Mouse (Mus musculus) ES-E14 (cell line): Measurements from ENCODE around the gene Fbxo21. TPM values are rescaled to one million over a fixed set of nuclear protein-coding genes. Genes with fewer than 3 reads are reported as not detected.

Experiments
- DNase-seq: peaks from one replicate; pipeline ENCODE4 v3.0.0-alpha.2; 2013; ENCODE audit warnings: low read depth, low spot score
- H3K27ac ChIP-seq: 2 replicates; pipeline ENCODE4 v1.5.1; 2012; ENCODE audit warnings: low read depth, mild to moderate bottlenecking, low read length, moderate library complexity, mixed read lengths; ENCODE audit not compliant: poor library complexity, insufficient read depth, severe bottlenecking
- H3K36me3 ChIP-seq: 2 replicates; pipeline ENCODE4 v1.6.1; 2012; ENCODE audit warnings: mild to moderate bottlenecking, low read length, moderate library complexity, mixed read lengths; ENCODE audit not compliant: control insufficient read depth, poor library complexity, insufficient read depth, severe bottlenecking
- H3K4me1 ChIP-seq, 2 experiments: fragments of 150-350 bp in 1 of 2; sonication (generic) in 1 of 2; 2 replicates each; pipeline ENCODE4 v1.6.1; 2012; ENCODE audit warnings: low read length in 2 of 2, mild to moderate bottlenecking in 1 of 2, mixed read lengths in 1 of 2; ENCODE audit not compliant: control insufficient read depth in 2 of 2, insufficient read depth in 2 of 2, poor library complexity in 1 of 2
- H3K4me3 ChIP-seq, 2 experiments: fragments of 150-350 bp in 1 of 2; sonication (generic) in 1 of 2; 2 replicates each; pipeline ENCODE4 v1.5.1; 2012; ENCODE audit warnings: low read length in 2 of 2, low read depth in 1 of 2, mild to moderate bottlenecking in 1 of 2, mixed read lengths in 1 of 2; ENCODE audit not compliant: insufficient read depth in 1 of 2, poor library complexity in 1 of 2, severe bottlenecking in 1 of 2
- H3K9ac ChIP-seq: 2 replicates; pipeline ENCODE4 v1.6.1; 2012; ENCODE audit warnings: low read depth, mild to moderate bottlenecking, low read length, mixed read lengths; ENCODE audit not compliant: poor library complexity, insufficient read depth, severe bottlenecking
- H3K9me3 ChIP-seq: fragments of 150-350 bp; sonication (generic); 2 replicates; pipeline ENCODE4 v1.6.1; 2012; ENCODE audit warnings: low read depth, mild to moderate bottlenecking, low read length; ENCODE audit not compliant: control insufficient read depth, insufficient read depth
- CHD2 ChIP-seq: IDR thresholded peaks from 2 replicates; pipeline ENCODE4 v1.6.1; 2014; ENCODE audit warnings: mild to moderate bottlenecking, low read depth, low read length, inconsistent platforms
- HCFC1 ChIP-seq: IDR thresholded peaks from 2 replicates; pipeline ENCODE4 v1.6.1; 2012; ENCODE audit warnings: low read length, inconsistent platforms, borderline replicate concordance; ENCODE audit not compliant: insufficient read depth
- MAFK ChIP-seq: IDR thresholded peaks from 2 replicates; pipeline ENCODE4 v1.6.1; 2014; ENCODE audit warnings: mild to moderate bottlenecking, low read depth, low read length, inconsistent platforms; ENCODE audit not compliant: insufficient read depth
- ZC3H11A ChIP-seq: IDR thresholded peaks from 2 replicates; pipeline ENCODE4 v1.6.1; 2012; ENCODE audit warnings: low read depth, mild to moderate bottlenecking, inconsistent platforms, low read length, borderline replicate concordance
- ZNF384 ChIP-seq: IDR thresholded peaks from 2 replicates; pipeline ENCODE4 v1.6.1; 2012; ENCODE audit warnings: low read depth, low read length, inconsistent platforms
- in situ Hi-C, 2 experiments: fragments of 600-800 bp; cut with MboI; formaldehyde crosslinking; loops; one replicate each; pipeline ENCODE4 v1.15.1; 2025; ENCODE audit warnings: low sequenced_read_pairs in 2 of 2, inconsistent platforms in 1 of 2; ENCODE audit not compliant: unreplicated experiment in 2 of 2
- total RNA-seq: library from RNA; depleted of rRNA; stranded (reverse); fragments of 300-350 nt; gene quantifications from 2 replicates; pipeline ENCODE4 v1.2.3, GENCODE M21; 2012

The Fbxo21 gene
- total RNA-seq, 1 experiment = 23.2 TPM

- DNase-seq = no peak
- H3K36me3 ChIP-seq = no peaks in the 10 kb centered on the region
- no peak overlapping the region for H3K4me3 ChIP-seq
- TF ChIP-seq HCFC1 (no peak), CHD2 (no peak), ZNF384 (no peak)
- no peak overlapping the region for H3K9ac ChIP-seq
- in situ Hi-C loops = loop anchor here in 1 of 2 experiments (25.0 kb wide), 1 partner anchor 434 kb away; no protein-coding TSS in a partner anchor
- H3K27ac ChIP-seq = no peak overlapping the region
- peaks cover 0 to 5% of the 10 kb centered on the region in 2 experiments; a peak in 1 of 4 replicates for H3K4me1 ChIP-seq
- H3K9me3 ChIP-seq = no peaks in the 10 kb centered on the region
Measured at GRCm38 (mm10) chr5:117946605-117947004, 29.9 kb upstream of the Fbxo21 start.

- peak overlapping the region; percentile 81 for H3K9ac ChIP-seq
- H3K4me1 ChIP-seq = peaks cover 0 to 7% of the 10 kb centered on the region in 2 experiments; a peak in 1 of 4 replicates
- no peaks in the 10 kb centered on the region for H3K9me3 ChIP-seq
- peak overlapping the region; percentile 77 to 87 for H3K4me3 ChIP-seq
- no peak overlapping the region for H3K27ac ChIP-seq
- TF ChIP-seq HCFC1 (peak; percentile 29; the same call in 1 of the 2 replicates), CHD2 (no peak)
- in situ Hi-C loops = loop anchor here in 1 of 2 experiments (25.0 kb wide), 1 partner anchor 437 kb away; no protein-coding TSS in a partner anchor
- DNase-seq = no peak
- H3K36me3 ChIP-seq = no peaks in the 10 kb centered on the region
Measured at GRCm38 (mm10) chr5:117949393-117949792, 27.1 kb upstream of the Fbxo21 start.

- DNase-seq = no peak
- Histone ChIP-seq H3K4me1 (peaks cover 0 to 7% of the 10 kb centered on the region in 2 experiments; a peak in 1 of 4 replicates), H3K36me3 (no peaks in the 10 kb centered on the region), H3K9ac (no peak overlapping the region), H3K9me3 (no peaks in the 10 kb centered on the region), H3K4me3 (no peak overlapping the region), H3K27ac (no peak overlapping the region)
- TF ChIP-seq HCFC1 = no peak
- no peak for TF ChIP-seq ZNF384
- no peak for TF ChIP-seq CHD2
- TF ChIP-seq ZC3H11A = no peak
- in situ Hi-C loops = no loop called here
Measured at GRCm38 (mm10) chr5:117953893-117954292, 22.6 kb upstream of the Fbxo21 start.

- no peak for DNase-seq
- H3K4me1 ChIP-seq = peaks cover 0 to 7% of the 10 kb centered on the region in 2 experiments; a peak in 1 of 4 replicates
- no peak for TF ChIP-seq HCFC1
- no peak for TF ChIP-seq ZC3H11A
- no peak for TF ChIP-seq CHD2
- TF ChIP-seq ZNF384 = no peak
- no peak for TF ChIP-seq MAFK
- no peak overlapping the region for H3K9ac ChIP-seq
- H3K9me3 ChIP-seq = no peaks in the 10 kb centered on the region
- H3K4me3 ChIP-seq = no peak overlapping the region
- no peak overlapping the region for H3K27ac ChIP-seq
- no peaks in the 10 kb centered on the region for H3K36me3 ChIP-seq
- in situ Hi-C loops = no loop called here
Measured at GRCm38 (mm10) chr5:117954429-117954828, 22.1 kb upstream of the Fbxo21 start.

GRCm38 (mm10) chr5:117955675-117956420, 20.7 kb upstream of the Fbxo21 start:
- H3K27ac ChIP-seq = no peak overlapping the region
- peak; percentile 48 for DNase-seq
- no peak overlapping the region for H3K4me3 ChIP-seq
- in situ Hi-C loops = no loop called here
- H3K9ac ChIP-seq = no peak overlapping the region
- H3K4me1 ChIP-seq = peaks cover 0 to 2% of the 10 kb centered on the region in 2 experiments; a peak in 1 of 4 replicates
- TF ChIP-seq MAFK (no peak), ZNF384 (peak; percentile 99)
- H3K36me3 ChIP-seq = no peaks in the 10 kb centered on the region
- no peaks in the 10 kb centered on the region for H3K9me3 ChIP-seq
